Mouse (Mus musculus) midbrain, embryonic 11.5 days (tissue): ENCODE results near the gene Rbak. TPM values are rescaled to one million over a fixed set of nuclear protein-coding genes. Genes with fewer than 3 reads are reported as not detected.
"Not testable (repeated sequence)": the region's sequence is repeated elsewhere in the genome, so short reads cannot be mapped to it uniquely, and the experiment has no call there.

Experiments used
- ATAC-seq: fragments of 200-750 bp; cut with Nextera tagmentation; 2 replicates; pipeline ENCODE4 v1.8.0; 2017; ENCODE audit warnings: moderate TSS enrichment, moderate library complexity; ENCODE audit not compliant: low FRiP score
- DNase-seq: peaks from one replicate; pipeline ENCODE4 v3.0.0; 2015; ENCODE audit warnings: low spot score; ENCODE audit errors: missing footprints
- H3K27ac ChIP-seq: fragments of 300-500 bp; sonication (generic); 2 replicates; pipeline ENCODE4 v1.5.1; 2014; ENCODE audit warnings: low read depth, low read length
- H3K27me3 ChIP-seq: fragments of 300-500 bp; sonication (generic); 2 replicates; pipeline ENCODE4 v1.6.1; 2014; ENCODE audit warnings: mild to moderate bottlenecking, low read length, moderate library complexity, mixed read lengths; ENCODE audit not compliant: control insufficient read depth, insufficient read depth
- H3K36me3 ChIP-seq: fragments of 300-500 bp; sonication (generic); 2 replicates; pipeline ENCODE4 v1.6.1; 2014; ENCODE audit warnings: mild to moderate bottlenecking, low read length, moderate library complexity, mixed read lengths; ENCODE audit not compliant: control insufficient read depth, insufficient read depth
- H3K4me1 ChIP-seq: fragments of 300-500 bp; sonication (generic); 2 replicates; pipeline ENCODE4 v1.6.1; 2014; ENCODE audit warnings: low read length; ENCODE audit not compliant: control insufficient read depth, insufficient read depth
- H3K4me2 ChIP-seq: fragments of 300-500 bp; sonication (generic); 2 replicates; pipeline ENCODE4 v1.6.1; 2014; ENCODE audit warnings: mild to moderate bottlenecking, moderate library complexity
- H3K4me3 ChIP-seq: fragments of 300-500 bp; sonication (generic); 2 replicates; pipeline ENCODE4 v1.5.1; 2014; ENCODE audit warnings: low read depth, low read length
- H3K9ac ChIP-seq: fragments of 300-500 bp; sonication (generic); 2 replicates; pipeline ENCODE4 v1.6.1; 2014; ENCODE audit warnings: low read length
- H3K9me3 ChIP-seq: fragments of 300-500 bp; sonication (generic); 2 replicates; pipeline ENCODE4 v1.6.1; 2016; ENCODE audit warnings: low read length; ENCODE audit not compliant: control insufficient read depth
- WGBS: fragments of 180-500 bp; shearing (Covaris S2); extraction: QIAGEN DNeasy Blood & Tissue Kit; methylation state at CpG from one replicate; pipeline ENCODE4 v1.1.7; 2014; 5-methylcytosine and 5-hydroxymethylcytosine counted together
- polyA plus RNA-seq: library from polyadenylated mRNA; unstranded; fragments of >200 nt; fragmentation: Nextera tagmentation; extraction: Ambion mirVana; gene quantifications from 2 replicates; pipeline ENCODE4 v1.2.1, GENCODE M21; 2014

The Rbak gene
- polyA plus RNA-seq, 1 experiment from 2014 or later = 10.8 TPM

DNA sequence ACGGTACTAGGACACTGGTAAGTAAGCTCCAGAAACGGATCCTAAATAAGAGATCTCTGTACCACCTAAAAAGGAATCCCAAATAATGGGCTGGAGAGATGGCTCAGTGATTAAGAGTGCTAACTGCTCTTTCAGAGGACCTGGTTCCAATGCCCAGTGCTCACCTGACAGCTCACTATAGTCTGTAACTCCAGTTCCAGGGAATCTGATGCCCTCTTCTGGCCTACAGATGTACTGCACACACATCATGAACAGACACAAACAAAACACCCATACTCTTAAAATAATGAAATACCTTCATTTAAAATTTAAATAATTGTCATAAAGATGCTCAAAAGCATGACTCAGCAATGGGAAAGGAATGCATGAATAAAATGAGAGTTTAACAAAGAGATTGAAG is 31.0 kb downstream of the Rbak start:
- no peaks in the 10 kb centered on the region for H3K36me3 ChIP-seq
- 89% methylated on average over 2 of the region's 2 CpGs for WGBS
- ATAC-seq (no peak), DNase-seq (peak; percentile 8)
- no peaks in the 10 kb centered on the region; the same call in 1 of the 2 replicates for H3K9me3 ChIP-seq
- no peak overlapping the region for H3K9ac ChIP-seq
- H3K4me3 ChIP-seq = no peak overlapping the region
- no peaks in the 10 kb centered on the region for H3K4me1 ChIP-seq
- no peaks in the 10 kb centered on the region for H3K27me3 ChIP-seq
- no peak overlapping the region for H3K27ac ChIP-seq
- no peak overlapping the region for H3K4me2 ChIP-seq

GRCm38 (mm10) chr5:143148661-143149060 is 31.9 kb downstream of the Rbak start:
- Histone ChIP-seq H3K9me3 (no peaks in the 10 kb centered on the region; the same call in 1 of the 2 replicates), H3K27me3 (no peaks in the 10 kb centered on the region), H3K36me3 (no peaks in the 10 kb centered on the region), H3K4me3 (no peak overlapping the region), H3K9ac (no peak overlapping the region), H3K27ac (no peak overlapping the region), H3K4me1 (no peaks in the 10 kb centered on the region), H3K4me2 (no peak overlapping the region)
- WGBS = 88% methylated on average over 5 of the region's 5 CpGs
- no peak for DNase-seq
- ATAC-seq = no peak

DNA sequence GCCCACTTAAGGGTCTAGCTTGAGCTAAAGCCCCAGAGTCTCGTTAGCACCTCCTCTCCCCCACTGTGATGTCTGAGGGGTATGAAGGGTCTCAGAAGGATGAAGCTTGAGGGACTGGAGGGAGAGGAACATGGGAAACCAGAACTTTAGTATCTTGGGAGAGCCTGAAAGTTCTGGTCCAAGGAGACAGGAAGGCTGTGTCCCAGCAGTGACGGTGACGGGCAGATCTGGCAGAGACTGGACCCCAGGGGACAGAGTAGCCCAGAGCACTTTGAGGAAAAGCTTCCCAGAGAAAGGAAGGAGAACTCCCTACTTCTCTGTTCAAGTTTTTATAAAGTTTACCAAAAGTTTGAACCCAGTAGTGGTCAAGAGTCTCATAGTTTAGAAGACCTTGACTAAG is 33.1 kb downstream of the Rbak start, which contains the start of gene Olfr718-ps1:
Olfr718-ps1 (minus strand) TSS at position 101 of the 400 bp plus-strand sequence.
- Histone ChIP-seq H3K9me3 (no peaks in the 10 kb centered on the region; the same call in 1 of the 2 replicates), H3K4me3 (no peak within 1 kb of the TSS), H3K27ac (no peak within 1 kb of the TSS), H3K4me2 (no peak within 1 kb of the TSS), H3K27me3 (no peaks in the 10 kb centered on the region), H3K9ac (no peak within 1 kb of the TSS), H3K36me3 (no peaks in the 10 kb centered on the region), H3K4me1 (no peaks in the 10 kb centered on the region)
- ATAC-seq (no peak), DNase-seq (peak; percentile 8)
- 82% methylated on average over 3 of the region's 3 CpGs for WGBS

GRCm38 (mm10) chr5:143137580-143137979 is 43.0 kb downstream of the Rbak start:
- no peaks in the 10 kb centered on the region for H3K4me1 ChIP-seq
- DNase-seq = peak; percentile 31
- H3K9me3 ChIP-seq = no peaks in the 10 kb centered on the region
- H3K9ac ChIP-seq = no peak overlapping the region
- 87% methylated on average over 13 of the region's 13 CpGs for WGBS
- no peak overlapping the region for H3K4me2 ChIP-seq
- no peak overlapping the region for H3K4me3 ChIP-seq
- no peak for ATAC-seq
- H3K36me3 ChIP-seq = no peaks in the 10 kb centered on the region
- no peak overlapping the region for H3K27ac ChIP-seq
- H3K27me3 ChIP-seq = no peaks in the 10 kb centered on the region

GRCm38 (mm10) chr5:143135042-143135441 is 45.5 kb downstream of the Rbak start:
- Histone ChIP-seq H3K9me3 (no peaks in the 10 kb centered on the region), H3K4me1 (no peaks in the 10 kb centered on the region), H3K27me3 (no peaks in the 10 kb centered on the region), H3K27ac (no peak overlapping the region), H3K4me2 (no peak overlapping the region), H3K4me3 (no peak overlapping the region), H3K36me3 (no peaks in the 10 kb centered on the region), H3K9ac (no peak overlapping the region)
- WGBS = 88% methylated on average over 7 of the region's 7 CpGs
- ATAC-seq (no peak), DNase-seq (peak; percentile 66)

- not testable (repeated sequence) for H3K27ac ChIP-seq, DNase-seq, H3K4me1 ChIP-seq, H3K9ac ChIP-seq, H3K4me3 ChIP-seq, ATAC-seq, H3K27me3 ChIP-seq, H3K9me3 ChIP-seq, H3K4me2 ChIP-seq, H3K36me3 ChIP-seq
- WGBS = 80% methylated on average over 3 of the region's 6 CpGs
Measured at GRCm38 (mm10) chr5:143134216-143135010, 46.2 kb downstream of the Rbak start.

DNA sequence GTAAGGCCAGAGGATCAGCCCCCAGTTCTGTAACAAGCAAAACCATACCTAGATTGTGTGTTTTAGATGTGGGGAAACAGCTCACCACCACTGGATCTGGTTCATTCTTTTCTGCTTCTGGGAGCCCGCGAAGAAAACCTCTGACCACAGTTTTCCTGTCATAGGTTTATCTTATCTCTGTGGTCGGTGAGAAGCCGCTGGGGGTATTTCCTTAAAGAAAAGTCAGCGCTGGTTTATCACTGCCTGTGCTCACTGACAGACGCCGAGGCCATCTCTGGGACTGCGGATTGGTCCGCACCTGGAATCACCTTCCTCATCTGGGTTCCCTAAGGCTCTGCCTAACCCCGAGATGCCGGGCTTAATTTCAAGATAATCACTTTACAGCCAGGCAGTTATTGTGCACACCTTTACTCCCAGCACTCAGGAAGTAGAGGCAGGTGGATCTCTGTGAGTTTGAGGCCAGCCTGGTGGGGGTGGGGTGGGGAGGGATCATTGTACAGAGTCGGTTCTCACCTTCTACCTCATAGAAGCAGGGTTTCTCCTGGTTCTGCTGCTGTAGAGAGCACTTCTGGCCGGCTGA is 47.5 kb downstream of the Rbak start:
- no peaks in the 10 kb centered on the region for H3K9me3 ChIP-seq
- no peak overlapping the region for H3K4me2 ChIP-seq
- DNase-seq = peak; percentile 14
- 85% methylated on average over 13 of the region's 13 CpGs for WGBS
- no peak overlapping the region for H3K9ac ChIP-seq
- H3K4me1 ChIP-seq = no peaks in the 10 kb centered on the region
- H3K4me3 ChIP-seq = no peak overlapping the region
- H3K36me3 ChIP-seq = no peaks in the 10 kb centered on the region
- no peak overlapping the region for H3K27ac ChIP-seq
- no peak for ATAC-seq
- no peaks in the 10 kb centered on the region for H3K27me3 ChIP-seq

DNA sequence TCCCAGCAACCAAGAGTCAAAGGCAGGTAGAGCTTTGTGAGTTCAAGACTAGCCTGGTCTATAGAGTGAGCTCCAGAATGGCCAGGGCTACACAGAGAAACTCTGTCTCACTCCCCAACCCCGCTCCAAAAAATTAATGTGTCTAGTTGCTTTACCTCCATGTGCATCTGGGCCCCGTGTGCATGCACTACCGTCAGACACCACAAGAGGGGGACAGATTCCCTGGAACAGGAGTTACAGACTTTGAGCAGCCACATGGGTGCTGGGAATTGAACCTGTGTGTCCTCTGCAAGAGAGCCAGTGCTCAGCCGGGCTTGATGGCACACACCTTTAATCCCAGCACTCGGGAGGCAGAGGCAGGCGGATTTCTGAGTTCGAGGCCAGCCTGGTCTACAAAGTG is 50.2 kb downstream of the Rbak start:
- Histone ChIP-seq H3K27me3 (no peaks in the 10 kb centered on the region), H3K4me2 (no peak overlapping the region), H3K9me3 (no peaks in the 10 kb centered on the region), H3K4me1 (peaks cover 2% of the 10 kb centered on the region; the same call in 1 of the 2 replicates), H3K27ac (no peak overlapping the region), H3K9ac (no peak overlapping the region), H3K4me3 (no peak overlapping the region), H3K36me3 (no peaks in the 10 kb centered on the region)
- DNase-seq (peak; percentile 86), ATAC-seq (no peak)
- 89% methylated on average over 7 of the region's 7 CpGs for WGBS

DNA sequence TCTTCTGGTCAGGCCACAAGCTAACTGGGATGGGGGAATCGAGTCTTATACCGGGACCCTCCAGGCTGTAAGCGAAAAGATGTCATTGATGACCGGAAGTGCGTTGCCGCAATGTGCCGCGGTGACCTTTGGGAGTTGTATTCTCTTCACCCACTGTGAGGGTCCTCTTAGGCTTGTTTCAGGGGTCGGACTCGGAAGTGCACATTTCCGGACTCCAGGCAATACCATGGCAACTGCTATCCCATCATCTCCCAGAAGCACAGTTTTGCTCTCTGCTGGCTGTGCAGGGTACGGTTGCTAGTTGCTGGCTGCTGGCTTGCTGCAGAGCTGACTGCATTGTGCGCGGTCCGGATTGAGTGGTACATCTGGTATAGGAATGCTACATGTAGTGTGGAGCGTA is 51.5 kb downstream of the Rbak start:
- Histone ChIP-seq H3K9me3 (no peaks in the 10 kb centered on the region), H3K36me3 (no peaks in the 10 kb centered on the region), H3K4me3 (no peak overlapping the region), H3K9ac (no peak overlapping the region), H3K4me2 (no peak overlapping the region), H3K27ac (no peak overlapping the region), H3K27me3 (no peaks in the 10 kb centered on the region), H3K4me1 (peaks cover 3% of the 10 kb centered on the region; the same call in 1 of the 2 replicates)
- peak; percentile 77 for DNase-seq
- ATAC-seq = no peak
- 94% methylated on average over 16 of the region's 16 CpGs for WGBS
